Mouse (Mus musculus): ENCODE measurements at regions not wholly inside any gene's neighbourhood (a gene's known extent, or its start where the extent isn't known, plus 50 kb on each side); places are given as distances from the start of the nearest gene placed in this dataset.

GRCm38 (mm10) chr14:46004078-46004477 lies 346.1 kb upstream of the Ddhd1 start:
- WGBS = 90% methylated on average over 6 of the region's 6 CpGs
- no peak overlapping the region for H3K4me2 ChIP-seq (replicated peaks)

DNA sequence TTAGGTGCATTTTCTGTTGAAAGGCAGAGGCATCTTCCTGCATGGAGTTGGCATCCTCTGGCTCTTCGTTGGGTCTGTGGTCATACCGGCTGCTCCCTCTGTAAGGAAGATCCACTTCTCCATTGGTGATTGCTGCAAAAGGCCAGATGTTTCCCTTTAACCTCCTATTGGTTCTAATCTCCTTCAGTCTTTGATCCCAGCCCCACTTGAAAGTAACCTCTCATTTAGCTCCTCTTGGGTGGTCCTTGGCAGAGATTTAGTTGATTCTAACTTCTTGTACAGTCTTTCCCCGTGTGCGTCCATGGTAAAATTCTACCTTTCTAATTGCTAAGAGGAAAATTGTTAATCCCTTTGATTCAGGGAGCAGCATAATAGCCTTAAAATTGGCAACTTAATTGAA lies 347.4 kb upstream of the Ddhd1 start:
- H3K27ac ChIP-seq (replicated peaks) = no peak overlapping the region
- no peak overlapping the region for H3K9ac ChIP-seq (replicated peaks)
- H3K27me3 ChIP-seq = no peaks in the 10 kb centered on the region
- H3K4me1 ChIP-seq = no peaks in the 10 kb centered on the region
- no peaks in the 10 kb centered on the region for H3K36me3 ChIP-seq
- no peaks in the 10 kb centered on the region for H3K9me3 ChIP-seq
- 48% methylated on average over 4 of the region's 4 CpGs for WGBS
- H3K4me3 ChIP-seq = no peak overlapping the region
- H3K4me2 ChIP-seq (replicated peaks) = no peak overlapping the region
- no peak for ATAC-seq (replicated peaks)

More at GRCm38 (mm10) chr14:46004078-46004477, 346.1 kb upstream of the Ddhd1 start:
- no peak overlapping the region for H3K4me3 ChIP-seq
- no peak overlapping the region for H3K27ac ChIP-seq (replicated peaks)
- no peaks in the 10 kb centered on the region for H3K9me3 ChIP-seq
- no peaks in the 10 kb centered on the region for H3K36me3 ChIP-seq
- H3K4me1 ChIP-seq = no peaks in the 10 kb centered on the region
- H3K27me3 ChIP-seq = no peaks in the 10 kb centered on the region
- no peak overlapping the region for H3K9ac ChIP-seq (replicated peaks)
- ATAC-seq (replicated peaks) = no peak

DNA sequence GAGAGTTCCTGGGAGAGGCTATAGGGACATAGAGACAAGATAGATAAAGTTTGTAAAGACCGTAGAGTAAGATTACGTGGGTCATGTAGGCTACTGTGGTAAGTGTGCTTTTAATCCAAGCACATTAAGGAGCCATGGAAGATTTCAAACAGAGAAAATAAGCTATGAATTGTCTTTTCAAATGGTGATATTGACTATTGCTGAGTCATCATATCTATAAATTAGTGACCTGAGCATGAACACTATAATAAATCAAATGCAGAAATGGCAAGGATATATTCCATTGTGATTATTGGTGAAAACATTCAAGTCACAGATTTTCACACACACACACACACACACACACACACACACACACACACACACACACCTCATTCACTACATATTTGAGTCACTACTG lies 355.3 kb upstream of the Ddhd1 start:
- Histone ChIP-seq H3K4me2 (replicated peaks) (no peak overlapping the region), H3K4me1 (no peaks in the 10 kb centered on the region), H3K9me3 (no peaks in the 10 kb centered on the region), H3K27me3 (no peaks in the 10 kb centered on the region), H3K4me3 (no peak overlapping the region), H3K27ac (replicated peaks) (no peak overlapping the region), H3K36me3 (no peaks in the 10 kb centered on the region), H3K9ac (replicated peaks) (no peak overlapping the region)
- no peak for ATAC-seq (replicated peaks)
- WGBS = 96% methylated on average over 2 of the region's 2 CpGs

DNA sequence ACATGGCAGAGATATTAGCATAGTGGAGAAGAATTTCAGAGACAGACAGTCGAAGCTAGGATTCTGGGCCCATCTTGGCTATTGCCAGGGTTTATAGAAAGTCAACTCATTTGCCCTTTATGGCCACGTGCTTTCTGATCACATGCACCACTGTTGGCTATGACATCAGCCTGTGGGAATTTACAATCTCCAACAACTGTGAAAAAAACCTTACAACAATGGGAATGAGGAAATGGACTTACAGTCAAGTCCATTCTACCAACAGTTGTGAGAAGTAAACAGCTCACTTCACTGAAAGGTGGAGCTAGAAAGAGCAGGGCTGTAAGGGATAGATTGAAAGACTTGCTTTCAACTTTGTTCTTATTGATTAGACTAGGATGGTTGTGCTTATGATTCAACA lies 356.1 kb upstream of the Ddhd1 start:
- no peaks in the 10 kb centered on the region for H3K4me1 ChIP-seq
- no peaks in the 10 kb centered on the region for H3K36me3 ChIP-seq
- H3K9me3 ChIP-seq = no peaks in the 10 kb centered on the region
- no peaks in the 10 kb centered on the region for H3K27me3 ChIP-seq
- no peak overlapping the region for H3K4me3 ChIP-seq
- ATAC-seq (replicated peaks) = no peak
- H3K9ac ChIP-seq (replicated peaks) = no peak overlapping the region
- no peak overlapping the region for H3K4me2 ChIP-seq (replicated peaks)
- no peak overlapping the region for H3K27ac ChIP-seq (replicated peaks)
- WGBS = 77% methylated on average over 2 of the region's 2 CpGs

GRCm38 (mm10) chr14:46015682-46016400 lies 357.9 kb upstream of the Ddhd1 start:
- H3K4me1 ChIP-seq = no peaks in the 10 kb centered on the region
- H3K4me3 ChIP-seq = no peak overlapping the region
- WGBS = 90% methylated on average over 6 of the region's 6 CpGs
- no peaks in the 10 kb centered on the region for H3K9me3 ChIP-seq
- ATAC-seq (replicated peaks) = no peak
- no peak overlapping the region for H3K4me2 ChIP-seq (replicated peaks)
- H3K27ac ChIP-seq (replicated peaks) = no peak overlapping the region
- no peak overlapping the region for H3K9ac ChIP-seq (replicated peaks)
- no peaks in the 10 kb centered on the region for H3K27me3 ChIP-seq
- H3K36me3 ChIP-seq = no peaks in the 10 kb centered on the region

DNA sequence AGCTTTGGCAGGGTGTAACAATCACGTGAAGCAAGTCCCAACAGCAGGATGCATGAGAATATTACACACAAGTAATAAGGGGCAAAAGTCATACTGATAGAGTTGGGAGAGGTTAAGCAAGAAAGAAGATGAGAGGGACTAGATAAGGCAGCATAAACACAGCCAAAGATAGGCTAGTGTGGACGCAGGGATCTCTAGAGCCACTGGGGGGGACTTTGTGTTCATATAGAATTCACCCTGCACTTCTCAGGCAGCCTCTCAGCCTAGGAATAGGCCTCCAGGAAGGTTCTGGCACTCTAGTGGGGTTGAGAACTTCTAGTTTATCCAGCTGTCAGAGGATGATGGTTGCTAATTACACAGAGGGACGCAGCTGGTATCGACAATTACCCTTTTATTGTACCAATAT lies 358.8 kb upstream of the Ddhd1 start:
- ATAC-seq (replicated peaks) = no peak
- no peaks in the 10 kb centered on the region for H3K36me3 ChIP-seq
- WGBS = 50% methylated on average over 4 of the region's 4 CpGs
- no peak overlapping the region for H3K27ac ChIP-seq (replicated peaks)
- no peak overlapping the region for H3K4me3 ChIP-seq
- no peaks in the 10 kb centered on the region for H3K4me1 ChIP-seq
- H3K4me2 ChIP-seq (replicated peaks) = no peak overlapping the region
- no peaks in the 10 kb centered on the region for H3K27me3 ChIP-seq
- no peak overlapping the region for H3K9ac ChIP-seq (replicated peaks)
- H3K9me3 ChIP-seq = no peaks in the 10 kb centered on the region

- WGBS = 41% methylated on average over 3 of the region's 3 CpGs
- H3K36me3 ChIP-seq = no peaks in the 10 kb centered on the region
- ATAC-seq (replicated peaks) = no peak
- no peak overlapping the region for H3K9ac ChIP-seq (replicated peaks)
- no peak overlapping the region for H3K4me3 ChIP-seq
- H3K4me2 ChIP-seq (replicated peaks) = no peak overlapping the region
- no peaks in the 10 kb centered on the region for H3K27me3 ChIP-seq
- no peaks in the 10 kb centered on the region for H3K4me1 ChIP-seq
- H3K27ac ChIP-seq (replicated peaks) = no peak overlapping the region
- no peaks in the 10 kb centered on the region for H3K9me3 ChIP-seq
Observed at GRCm38 (mm10) chr14:46017286-46017685, 359.3 kb upstream of the Ddhd1 start.

GRCm38 (mm10) chr14:46017976-46018375 lies 360.0 kb upstream of the Ddhd1 start:
- Histone ChIP-seq H3K4me1 (no peaks in the 10 kb centered on the region), H3K36me3 (no peaks in the 10 kb centered on the region), H3K9me3 (no peaks in the 10 kb centered on the region), H3K4me2 (replicated peaks) (no peak overlapping the region), H3K27me3 (no peaks in the 10 kb centered on the region), H3K27ac (replicated peaks) (no peak overlapping the region), H3K4me3 (no peak overlapping the region), H3K9ac (replicated peaks) (no peak overlapping the region)
- 78% methylated on average over 6 of the region's 6 CpGs for WGBS
- no peak for ATAC-seq (replicated peaks)

DNA sequence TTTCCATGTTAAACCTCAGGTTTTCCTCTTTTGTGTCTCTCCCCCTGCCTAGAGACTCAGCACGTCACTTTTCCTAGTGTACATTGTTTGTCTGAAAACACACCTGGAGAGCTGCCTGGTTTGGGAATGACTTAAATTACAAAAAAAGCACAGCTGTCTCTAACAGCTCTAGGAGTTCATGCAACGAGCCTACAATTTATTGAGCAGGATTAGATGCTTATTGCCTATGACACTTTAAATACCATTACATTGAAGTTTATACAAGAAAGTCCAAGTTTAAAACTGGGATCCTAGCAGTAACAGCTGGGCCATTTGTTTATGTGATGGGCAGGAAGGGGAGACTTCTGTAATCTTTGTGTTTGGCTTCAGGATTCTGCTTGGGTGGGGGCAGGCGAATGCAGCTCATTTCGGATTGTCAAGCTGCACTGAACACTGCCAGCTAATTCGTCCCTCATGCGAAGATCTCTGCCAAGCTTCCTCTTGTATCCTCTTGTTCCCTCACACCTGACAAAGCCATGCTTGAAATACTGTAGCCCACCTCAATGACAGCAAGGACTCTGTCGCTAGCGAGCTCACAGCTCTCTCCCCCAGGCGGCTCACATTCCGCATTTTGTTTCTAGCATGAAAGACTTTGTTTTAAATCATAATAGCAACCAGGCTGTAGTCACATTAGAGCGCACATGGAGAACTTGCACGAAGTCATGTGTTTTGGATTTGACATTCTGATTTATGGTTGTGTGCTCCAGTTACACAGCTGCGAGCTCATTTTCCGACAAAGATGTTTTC lies 359.8 kb upstream of the Gm15217 start:
- Histone ChIP-seq H3K9ac (replicated peaks) (no peak overlapping the region), H3K36me3 (no peaks in the 10 kb centered on the region), H3K9me3 (no peaks in the 10 kb centered on the region), H3K27me3 (no peaks in the 10 kb centered on the region), H3K4me3 (no peak overlapping the region), H3K27ac (replicated peaks) (no peak overlapping the region), H3K4me2 (replicated peaks) (no peak overlapping the region), H3K4me1 (no peaks in the 10 kb centered on the region)
- WGBS = 66% methylated on average over 14 of the region's 14 CpGs
- ATAC-seq (replicated peaks) = no peak

GRCm38 (mm10) chr14:46034301-46034700 lies 344.9 kb upstream of the Gm15217 start:
- 92% methylated on average over 8 of the region's 8 CpGs for WGBS
- Histone ChIP-seq H3K9me3 (no peaks in the 10 kb centered on the region), H3K4me1 (no peaks in the 10 kb centered on the region), H3K4me2 (replicated peaks) (no peak overlapping the region), H3K36me3 (no peaks in the 10 kb centered on the region), H3K27ac (replicated peaks) (no peak overlapping the region), H3K9ac (replicated peaks) (no peak overlapping the region), H3K4me3 (no peak overlapping the region), H3K27me3 (no peaks in the 10 kb centered on the region)
- no peak for ATAC-seq (replicated peaks)

GRCm38 (mm10) chr14:46060622-46061381 lies 318.4 kb upstream of the Gm15217 start:
- WGBS = 5% methylated on average over 14 of the region's 14 CpGs
- no peaks in the 10 kb centered on the region for H3K27me3 ChIP-seq
- H3K9ac ChIP-seq (replicated peaks) = no peak overlapping the region
- peak overlapping the region; percentile 38 for H3K4me2 ChIP-seq (replicated peaks)
- H3K36me3 ChIP-seq = no peaks in the 10 kb centered on the region
- peaks cover 7% of the 10 kb centered on the region; the same call in 1 of the 2 replicates for H3K4me1 ChIP-seq
- peak overlapping the region; percentile 16 for H3K4me3 ChIP-seq
- no peaks in the 10 kb centered on the region for H3K9me3 ChIP-seq
- ATAC-seq (replicated peaks) = peak; percentile 51; the same call in 1 of the 2 replicates
- no peak overlapping the region for H3K27ac ChIP-seq (replicated peaks)

DNA sequence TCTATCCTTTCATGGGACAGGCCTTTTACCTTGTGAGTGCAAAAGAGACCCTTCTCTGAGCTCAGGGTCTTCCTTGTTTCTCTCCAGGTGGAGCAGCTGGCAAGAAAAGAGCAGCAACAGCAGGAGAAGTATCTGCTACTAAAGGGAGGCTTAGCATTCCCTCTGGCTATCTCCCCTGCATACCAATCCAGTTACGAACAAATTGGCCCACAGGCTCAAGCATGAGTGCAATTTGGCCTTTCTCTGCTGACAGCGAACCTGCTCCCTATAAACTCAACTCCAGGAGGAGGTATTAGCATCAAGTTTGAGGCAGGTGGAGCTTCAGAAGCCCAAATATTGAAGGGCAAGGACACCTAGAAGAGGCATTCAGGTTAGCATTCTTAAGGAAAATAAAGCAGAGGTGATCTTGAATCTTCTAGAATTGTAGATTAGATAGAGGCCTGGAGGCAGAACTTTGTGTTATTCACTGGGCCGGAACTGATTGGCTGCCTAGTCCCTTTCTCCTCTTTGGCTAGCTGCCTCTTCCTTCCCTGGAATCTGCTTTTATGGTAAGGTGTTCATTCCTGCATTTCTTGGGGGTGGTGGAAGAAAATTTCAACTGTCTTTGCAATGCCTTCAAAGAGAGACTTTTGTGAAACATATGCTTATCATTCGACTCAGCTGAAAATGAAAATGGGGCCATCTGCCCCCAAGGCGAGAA lies 312.0 kb upstream of the Gm15217 start:
- no peaks in the 10 kb centered on the region for H3K36me3 ChIP-seq
- WGBS = 77% methylated on average over 5 of the region's 5 CpGs
- H3K4me2 ChIP-seq (replicated peaks) = no peak overlapping the region

More for the DNA sequence above, 312.0 kb upstream of the Gm15217 start:
- no peaks in the 10 kb centered on the region for H3K4me1 ChIP-seq
- no peak overlapping the region for H3K9ac ChIP-seq (replicated peaks)
- H3K4me3 ChIP-seq = no peak overlapping the region
- no peak overlapping the region for H3K27ac ChIP-seq (replicated peaks)
- H3K9me3 ChIP-seq = no peaks in the 10 kb centered on the region
- H3K27me3 ChIP-seq = no peaks in the 10 kb centered on the region
- no peak for ATAC-seq (replicated peaks)
